Mouse (Mus musculus): ENCODE measurements around the gene Hmox1.

DNA sequence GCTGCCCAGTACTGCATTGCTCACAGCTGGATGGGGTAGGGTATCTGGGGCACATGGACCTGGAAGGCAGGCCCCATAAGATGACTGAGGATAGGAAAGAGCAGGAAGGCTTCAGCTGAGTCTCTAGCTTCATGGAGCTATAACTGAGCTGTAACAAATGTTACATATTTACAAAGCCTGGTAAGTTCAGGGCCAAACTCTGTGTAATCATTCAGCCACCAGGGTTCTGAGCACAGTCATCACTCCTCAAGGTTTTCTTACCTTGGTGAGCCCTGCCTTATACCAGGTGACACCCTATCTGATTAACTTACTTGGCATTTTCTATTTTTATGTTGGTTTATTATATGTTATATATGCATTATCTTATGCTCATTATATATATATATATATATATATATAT lies 6.3 kb upstream of the Hmox1 start:
- TF ChIP-seq CTCF (conservative IDR thresholded peaks at IDR 0.05; ENCODE audit: low read length) (no peak), NANOG (IDR thresholded peaks at IDR 0.05; ENCODE audit: borderline replicate concordance, low read length) (no peak)

Data from E14TG2a.4 (cell line).